Mouse (Mus musculus): Measurements from ENCODE around the gene Ppp1r7. TPM values are rescaled to one million over a fixed set of nuclear protein-coding genes. Genes with fewer than 3 reads are reported as not detected.
A peak's percentile ranks its signal among the peaks of the same experiment; 100 is the strongest.

The Ppp1r7 gene
- polyA plus RNA-seq, 1 experiment from 2014 or later, result 61.1 TPM

DNA sequence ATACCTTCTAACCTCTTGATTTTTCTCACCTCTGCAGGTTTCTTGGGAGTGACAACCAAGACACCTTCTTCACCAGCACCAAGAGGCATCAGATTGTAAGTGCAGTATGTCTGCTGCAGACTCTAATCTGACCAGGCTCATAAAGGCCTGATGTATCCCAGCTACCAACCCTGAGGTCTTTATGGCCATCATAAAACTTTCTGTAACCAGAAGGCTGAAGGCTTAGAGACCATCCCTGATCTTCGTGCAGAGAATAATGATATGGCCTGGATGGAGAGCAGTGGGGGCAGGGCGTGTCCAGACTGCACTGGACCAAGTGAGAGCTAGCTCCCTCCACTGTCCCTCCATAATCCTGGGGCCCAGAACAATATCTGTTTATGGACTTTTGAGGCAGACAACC, 44.5 kb downstream of the Ppp1r7 start:
- Histone ChIP-seq H3K27ac (ENCODE audit: low read length) (no peak overlapping the region), H3K27me3 (ENCODE audit: control insufficient read depth, insufficient read depth, low read length) (no peaks in the 10 kb centered on the region), H3K4me3 (replicated peaks; ENCODE audit: low read length) (no peak overlapping the region), H3K4me2 (ENCODE audit: low read depth, low read length) (no peak overlapping the region), H3K9me3 (replicated peaks; ENCODE audit: control insufficient read depth, low read length) (no peaks in the 10 kb centered on the region), H3K36me3 (ENCODE audit: control insufficient read depth, insufficient read depth, low read length) (no peaks in the 10 kb centered on the region), H3K4me1 (ENCODE audit: control insufficient read depth, insufficient read depth, low read length) (no peaks in the 10 kb centered on the region), H3K9ac (ENCODE audit: low read length) (no peak overlapping the region)
- ATAC-seq (ENCODE audit: insufficient read depth, low FRiP score), result no peak
- WGBS, result 65% methylated on average over 2 of the region's 2 CpGs

DNA sequence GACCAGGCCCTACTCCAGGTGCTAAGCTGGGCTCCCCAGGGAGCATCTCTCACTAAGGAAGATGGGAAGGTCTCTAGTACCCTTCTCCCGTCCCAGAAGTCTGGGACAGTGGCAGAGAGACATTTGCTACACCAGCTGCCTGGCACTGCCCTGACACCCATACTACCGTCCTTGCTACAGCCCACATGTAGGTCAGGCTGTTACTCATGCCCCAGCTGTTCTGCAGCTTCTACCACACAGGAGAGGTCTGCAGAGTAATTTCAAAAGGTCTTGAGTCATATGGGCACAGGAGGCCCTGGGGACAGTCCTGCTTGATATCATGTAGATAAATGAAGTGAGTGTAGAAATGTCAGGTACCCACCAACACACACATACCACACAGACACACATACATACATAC, 46.3 kb downstream of the Ppp1r7 start:
- Histone ChIP-seq H3K36me3 (ENCODE audit: control insufficient read depth, insufficient read depth, low read length) (no peaks in the 10 kb centered on the region), H3K27me3 (ENCODE audit: control insufficient read depth, insufficient read depth, low read length) (no peaks in the 10 kb centered on the region), H3K4me3 (replicated peaks; ENCODE audit: low read length) (no peak overlapping the region), H3K4me2 (ENCODE audit: low read depth, low read length) (no peak overlapping the region), H3K9ac (ENCODE audit: low read length) (no peak overlapping the region), H3K27ac (ENCODE audit: low read length) (no peak overlapping the region), H3K9me3 (replicated peaks; ENCODE audit: control insufficient read depth, low read length) (no peaks in the 10 kb centered on the region), H3K4me1 (ENCODE audit: control insufficient read depth, insufficient read depth, low read length) (no peaks in the 10 kb centered on the region)
- ATAC-seq (ENCODE audit: insufficient read depth, low FRiP score), result no peak
- WGBS, result 72% methylated on average over 2 of the region's 2 CpGs

DNA sequence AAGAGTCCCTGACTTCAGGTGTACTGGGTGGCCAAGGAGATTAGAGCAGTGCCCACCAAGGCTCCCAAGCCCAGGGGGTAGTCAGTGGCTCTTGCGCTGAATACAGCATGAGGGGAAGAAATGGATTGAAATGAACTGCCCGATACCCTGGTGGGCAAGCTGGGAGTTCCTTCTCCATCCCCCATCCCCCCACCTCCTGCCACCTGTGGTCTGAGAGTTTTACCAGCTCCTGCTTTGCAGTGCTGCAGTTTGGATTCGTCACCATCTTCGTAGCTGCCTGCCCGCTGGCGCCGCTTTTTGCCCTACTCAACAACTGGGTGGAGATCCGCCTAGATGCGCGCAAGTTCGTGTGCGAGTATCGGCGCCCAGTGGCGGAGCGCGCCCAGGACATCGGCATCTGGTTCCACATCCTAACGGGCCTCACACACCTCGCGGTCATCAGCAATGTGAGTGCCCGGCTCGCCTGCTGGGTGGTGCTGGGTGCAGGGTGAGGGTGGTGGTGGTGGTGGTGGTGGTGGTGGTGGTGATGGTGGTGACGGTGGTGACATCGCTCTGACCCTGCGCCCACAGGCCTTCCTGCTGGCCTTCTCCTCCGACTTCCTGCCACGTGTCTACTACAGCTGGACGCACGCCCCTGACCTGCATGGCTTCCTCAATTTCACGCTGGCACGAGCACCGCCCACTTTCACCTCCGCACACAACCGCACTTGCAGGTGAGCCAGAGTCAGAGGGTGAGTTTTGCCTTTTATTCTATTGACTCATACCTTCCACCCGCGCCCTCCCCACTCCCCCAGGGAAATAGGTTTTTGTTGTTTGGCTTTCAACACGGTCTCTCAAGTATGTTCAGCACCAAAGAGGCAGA, 58.8 kb downstream of the Ppp1r7 start:
- Histone ChIP-seq H3K4me3 (replicated peaks; ENCODE audit: low read length) (peak overlapping the region; percentile 37), H3K4me1 (ENCODE audit: control insufficient read depth, insufficient read depth, low read length) (0 out of 2 replicates have a peak, but pooled peaks cover 4% of the 10 kb centered on the region), H3K36me3 (ENCODE audit: control insufficient read depth, insufficient read depth, low read length) (no peaks in the 10 kb centered on the region), H3K4me2 (ENCODE audit: low read depth, low read length) (peak overlapping the region; percentile 51), H3K27me3 (ENCODE audit: control insufficient read depth, insufficient read depth, low read length) (no peaks in the 10 kb centered on the region), H3K9me3 (replicated peaks; ENCODE audit: control insufficient read depth, low read length) (no peaks in the 10 kb centered on the region), H3K9ac (ENCODE audit: low read length) (peak overlapping the region; percentile 47), H3K27ac (ENCODE audit: low read length) (no peak overlapping the region)
- 8% methylated on average over 38 of the region's 38 CpGs for whole genome bisulfite sequencing
- ATAC-seq (ENCODE audit: insufficient read depth, low FRiP score), result no peak

DNA sequence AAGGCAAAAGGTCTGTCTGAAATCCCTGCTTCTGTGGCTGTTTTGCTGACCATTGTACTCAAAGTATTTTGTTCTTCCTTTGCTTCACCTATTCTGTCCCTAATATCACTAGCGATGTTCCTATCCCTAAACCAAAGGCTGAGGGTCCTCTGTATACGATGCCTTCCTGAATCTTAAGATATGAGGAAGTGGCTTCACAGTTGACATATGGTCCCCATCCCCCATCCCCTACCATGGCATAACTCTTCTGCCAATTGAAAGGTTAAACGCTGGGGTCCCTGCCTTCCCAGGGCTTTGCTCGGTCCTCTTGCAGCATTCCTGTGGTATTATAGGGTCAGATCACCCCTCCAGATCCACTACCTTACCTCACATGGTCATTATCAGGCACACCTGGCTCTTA, 60.7 kb downstream of the Ppp1r7 start:
- no peaks in the 10 kb centered on the region for H3K27me3 ChIP-seq (ENCODE audit: control insufficient read depth, insufficient read depth, low read length)
- H3K9ac ChIP-seq (ENCODE audit: low read length), result no peak overlapping the region
- no peaks in the 10 kb centered on the region for H3K9me3 ChIP-seq (replicated peaks; ENCODE audit: control insufficient read depth, low read length)
- no peak overlapping the region for H3K27ac ChIP-seq (ENCODE audit: low read length)
- no peak overlapping the region for H3K4me3 ChIP-seq (replicated peaks; ENCODE audit: low read length)
- WGBS, result 68% methylated on average over 4 of the region's 4 CpGs
- no peak overlapping the region for H3K4me2 ChIP-seq (ENCODE audit: low read depth, low read length)
- no peak for ATAC-seq (ENCODE audit: insufficient read depth, low FRiP score)
- 0 out of 2 replicates have a peak, but pooled peaks cover 4% of the 10 kb centered on the region for H3K4me1 ChIP-seq (ENCODE audit: control insufficient read depth, insufficient read depth, low read length)
- H3K36me3 ChIP-seq (ENCODE audit: control insufficient read depth, insufficient read depth, low read length), result peaks cover 10% of the 10 kb centered on the region; the same call in 1 of the 2 replicates

Small RNAs within 50 kb of the gene (microRNA-seq; reads per million reads assigned to microRNA genes)
- gene Mir6345 (not detected), gene Mir6902 (not detected)

Other genes with a start within 250 kb of the Ppp1r7 start
- gene Kif1a, start 240.9 kb upstream of the Ppp1r7 start, polyA plus RNA-seq (2015; fragmentation: Nextera tagmentation; extraction: Ambion mirVana), result 10.6 and 16.5 TPM in 2 replicates
- gene Agxt, start 207.6 kb upstream of the Ppp1r7 start, polyA plus RNA-seq (2015; fragmentation: Nextera tagmentation; extraction: Ambion mirVana), result 0.47 and 0.53 TPM in 2 replicates
- gene 2310007B03Rik, start 181.9 kb upstream of the Ppp1r7 start, polyA plus RNA-seq (2015; fragmentation: Nextera tagmentation; extraction: Ambion mirVana), result 17.7 and 32.8 TPM in 2 replicates
- 0.18 and 0.24 TPM in 2 replicates for gene Crocc2, start 174.1 kb upstream of the Ppp1r7 start, polyA plus RNA-seq (2015; fragmentation: Nextera tagmentation; extraction: Ambion mirVana)
- gene Sned1, start 107.0 kb upstream of the Ppp1r7 start, polyA plus RNA-seq (2015; fragmentation: Nextera tagmentation; extraction: Ambion mirVana), result 9.2 and 9.3 TPM in 2 replicates
- gene Mterf4, start 36.9 kb upstream of the Ppp1r7 start, polyA plus RNA-seq (2015; fragmentation: Nextera tagmentation; extraction: Ambion mirVana), result 26.6 and 29.1 TPM in 2 replicates
- 10.6 and 13.8 TPM in 2 replicates for gene Pask, start 628 bp downstream of the Ppp1r7 start, polyA plus RNA-seq (2015; fragmentation: Nextera tagmentation; extraction: Ambion mirVana)
- 2.1 and 2.9 TPM in 2 replicates for gene Ano7, start 31.1 kb downstream of the Ppp1r7 start, polyA plus RNA-seq (2015; fragmentation: Nextera tagmentation; extraction: Ambion mirVana)
- 162 and 165 TPM in 2 replicates for gene Hdlbp, start 136.0 kb downstream of the Ppp1r7 start, polyA plus RNA-seq (2015; fragmentation: Nextera tagmentation; extraction: Ambion mirVana)
- gene Farp2, start 169.2 kb downstream of the Ppp1r7 start, polyA plus RNA-seq (2015; fragmentation: Nextera tagmentation; extraction: Ambion mirVana), result 6.9 and 7.2 TPM in 2 replicates

Data from stomach, embryonic 16.5 days (tissue).